Mouse (Mus musculus): Measurements from ENCODE around the gene Naip2.

GRCm38 (mm10) chr13:100103748-100104254, 98.1 kb downstream of the Naip2 start, which contains the start of gene Bdp1:
- TF ChIP-seq CTCF (IDR thresholded peaks at IDR 0.05; ENCODE audit: low read depth) = no peak
- TF ChIP-seq EP300 (IDR thresholded peaks at IDR 0.05; ENCODE audit: low read depth) = no peak

Data from heart, postnatal 0 days (tissue).